10 mouse cellular contexts compared by ENCODE assay signal in genomic region chr5:121879211-121879610, GRCm38 (mm10). TPM values are rescaled to one million over a fixed set of nuclear protein-coding genes. Genes with fewer than 3 reads are reported as not detected.
DNase-seq lines count a peak whose midpoint lies in the region; ATAC-seq lines count a peak whose summit lies in the region.
"Had no signal": no experiment of that assay in that cellular context is flagged by ENCODE, and none has a peak within 500 bp of the region (broad histone marks: within the 10 kb centered on the region; RNA-seq: fewer than 3 reads in every experiment).

No protein-coding gene starts in this region.

- no peak overlapping the region for H3K4me3 ChIP-seq in kidney, embryonic 15.5 days (replicated peaks)
- H3K4me3 ChIP-seq in forebrain, embryonic 16.5 days (replicated peaks; ENCODE audit: low read length): no peak overlapping the region
- H3K4me3 ChIP-seq: heart, embryonic 15.5 days; midbrain, embryonic 12.5 days had no signal

- H3K9me3 ChIP-seq in kidney, embryonic 15.5 days (replicated peaks): no peaks in the 10 kb centered on the region
- H3K9me3 ChIP-seq in forebrain, embryonic 16.5 days (ENCODE audit: control insufficient read depth, low read length): no peaks in the 10 kb centered on the region
- H3K9me3 ChIP-seq: heart, embryonic 15.5 days; midbrain, embryonic 12.5 days had no signal

- 64% methylated on average over 6 of the region's 6 CpGs for WGBS in kidney, embryonic 15.5 days
- 64% methylated on average over 6 of the region's 6 CpGs for WGBS in forebrain, embryonic 16.5 days

- H3K9ac ChIP-seq in kidney, embryonic 15.5 days: no peak overlapping the region
- no peak overlapping the region for H3K9ac ChIP-seq in forebrain, embryonic 16.5 days (replicated peaks; ENCODE audit: low read depth, low read length)
- H3K9ac ChIP-seq: heart, embryonic 15.5 days; midbrain, embryonic 12.5 days had no signal

- peak; percentile 68 for DNase-seq in CD4-positive, CD25-positive, alpha-beta regulatory T cell, adult 2 months (ENCODE audit: low read depth, low spot score)
- peak; percentile 47 for DNase-seq in kidney, adult 9 months
- peak; percentile 17 for DNase-seq in adipocyte (ENCODE audit: low spot score)
- DNase-seq in kidney, postnatal 4 days: peak; percentile 57 to 66
- peak; percentile 42 to 65 for DNase-seq in spleen, postnatal 10 days (ENCODE audit: low spot score in 2 of 2)

- H3K4me1 ChIP-seq in kidney, embryonic 15.5 days: peaks cover 5% of the 10 kb centered on the region; the same call in 1 of the 2 replicates
- H3K4me1 ChIP-seq in forebrain, embryonic 16.5 days (replicated peaks; ENCODE audit: control insufficient read depth, insufficient read depth, low read length): peaks cover 8% of the 10 kb centered on the region
- H3K4me1 ChIP-seq: heart, embryonic 15.5 days; midbrain, embryonic 12.5 days had no signal

- H3K4me2 ChIP-seq in kidney, embryonic 15.5 days: no peak overlapping the region
- no peak overlapping the region for H3K4me2 ChIP-seq in forebrain, embryonic 16.5 days (ENCODE audit: low read length)
- H3K4me2 ChIP-seq: heart, embryonic 15.5 days; midbrain, embryonic 12.5 days had no signal

- no peak overlapping the region for H3K27ac ChIP-seq in kidney, embryonic 15.5 days
- H3K27ac ChIP-seq in forebrain, embryonic 16.5 days (ENCODE audit: low read length): no peak overlapping the region
- H3K27ac ChIP-seq: heart, embryonic 15.5 days; midbrain, embryonic 12.5 days had no signal

- ATAC-seq in CD4-positive, CD25-positive, alpha-beta regulatory T cell, adult 4 months: no peak
- ATAC-seq in kidney, embryonic 15.5 days (replicated peaks; ENCODE audit: low FRiP score): no peak
- no peak for ATAC-seq in forebrain, embryonic 16.5 days

- H3K36me3 ChIP-seq in kidney, embryonic 15.5 days: peaks cover 14% of the 10 kb centered on the region; the same call in 1 of the 2 replicates
- peaks cover 7% of the 10 kb centered on the region; the same call in 1 of the 2 replicates for H3K36me3 ChIP-seq in forebrain, embryonic 16.5 days (ENCODE audit: control insufficient read depth, insufficient read depth)
- H3K36me3 ChIP-seq: heart, embryonic 15.5 days had no signal

- H3K27me3 ChIP-seq in kidney, embryonic 15.5 days: no peaks in the 10 kb centered on the region
- no peaks in the 10 kb centered on the region for H3K27me3 ChIP-seq in forebrain, embryonic 16.5 days (replicated peaks; ENCODE audit: control insufficient read depth, insufficient read depth, low read length)
- H3K27me3 ChIP-seq: heart, embryonic 15.5 days had no signal

RNA-seq across cellular contexts. Expression of gene Pheta1, which starts 30.4 kb away (rescaled TPM):
- under 1 TPM; 0.47 to 0.86 TPM for polyA plus RNA-seq in CD4-positive, CD25-positive, alpha-beta regulatory T cell, adult 4 months (2017; shearing (Covaris generic))
- polyA plus RNA-seq in kidney, embryonic 15.5 days (2015; fragmentation: Nextera tagmentation; extraction: Ambion mirVana): 27.7 and 29.0 TPM in 2 replicates
- 55.7 TPM in 2 replicates for polyA plus RNA-seq in forebrain, embryonic 16.5 days (2015; fragmentation: Nextera tagmentation; extraction: Ambion mirVana)

RNA-seq across cellular contexts. Expression of gene Sh2b3, which starts 41.8 kb away (rescaled TPM):
- polyA plus RNA-seq in CD4-positive, CD25-positive, alpha-beta regulatory T cell, adult 4 months (2017; shearing (Covaris generic)): 10 to 100 TPM; 10.2 to 12.1 TPM
- 18.6 and 19.4 TPM in 2 replicates for polyA plus RNA-seq in kidney, embryonic 15.5 days (2015; fragmentation: Nextera tagmentation; extraction: Ambion mirVana)
- 5.5 and 5.9 TPM in 2 replicates for polyA plus RNA-seq in forebrain, embryonic 16.5 days (2015; fragmentation: Nextera tagmentation; extraction: Ambion mirVana)

Comparison
In these comparisons a context has a peak if more than half of its experiments do, and no peak if none do; other contexts are left out.
1. DNase-seq: peak in every context shown above with its lines; median percentile 68 in CD4-positive, CD25-positive, alpha-beta regulatory T cell, adult 2 months; 62 in kidney, postnatal 4 days; 54 in spleen, postnatal 10 days; 47 in kidney, adult 9 months; 17 in adipocyte.
2. RNA of gene Pheta1, which starts 30.4 kb away (polyA plus RNA-seq): 55.7 TPM in forebrain, embryonic 16.5 days and 27.7 to 29.0 TPM in kidney, embryonic 15.5 days; 0.47 to 0.86 TPM in CD4-positive, CD25-positive, alpha-beta regulatory T cell, adult 4 months; every median in the first group is over 10 times any median in the second.